Mouse (Mus musculus): ENCODE measurements around the gene Ctf1. TPM values are rescaled to one million over a fixed set of nuclear protein-coding genes. Genes with fewer than 3 reads are reported as not detected.
A peak's percentile ranks its signal among the peaks of the same experiment; 100 is the strongest.

Gene Ctf1
- 1 to 10 TPM; 2.4 TPM for total RNA-seq (2021)

GRCm38 (mm10) chr7:127712461-127713385 is at the start of gene Ctf1:
Gene Ctf1 (plus strand): TSS chr7:127712736.
- DNase-seq (ENCODE audit: extremely low spot score in 1 of 2, low spot score in 1 of 2): peak; percentile 51 to 67

DNA sequence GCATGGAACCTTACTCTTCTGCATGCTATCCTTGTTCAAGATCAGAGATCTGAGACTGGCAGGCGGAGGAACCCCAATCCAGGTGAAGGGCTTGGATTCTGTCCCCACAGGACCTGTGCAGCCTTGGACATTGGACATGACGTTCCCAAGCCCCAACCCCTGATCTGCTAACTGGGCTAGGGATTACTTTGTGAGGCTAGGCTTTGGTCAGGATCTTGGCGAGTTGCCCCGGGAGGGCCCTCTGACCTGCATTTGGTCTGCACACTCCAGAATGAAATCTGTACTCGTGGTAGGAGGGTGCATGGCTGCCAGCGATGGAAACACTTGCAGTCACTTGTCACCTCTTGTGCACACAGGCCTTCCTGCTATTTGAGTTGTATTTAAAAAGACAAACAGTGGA is 49.6 kb upstream of the Ctf1 start:
- no peak for DNase-seq (ENCODE audit: extremely low spot score in 1 of 2, low spot score in 1 of 2)

GRCm38 (mm10) chr7:127666066-127666654 is 46.4 kb upstream of the Ctf1 start:
- no peak for DNase-seq (ENCODE audit: extremely low spot score in 1 of 2, low spot score in 1 of 2)

GRCm38 (mm10) chr7:127666679-127667078 is 45.9 kb upstream of the Ctf1 start:
- DNase-seq (ENCODE audit: extremely low spot score in 1 of 2, low spot score in 1 of 2): no peak

DNA sequence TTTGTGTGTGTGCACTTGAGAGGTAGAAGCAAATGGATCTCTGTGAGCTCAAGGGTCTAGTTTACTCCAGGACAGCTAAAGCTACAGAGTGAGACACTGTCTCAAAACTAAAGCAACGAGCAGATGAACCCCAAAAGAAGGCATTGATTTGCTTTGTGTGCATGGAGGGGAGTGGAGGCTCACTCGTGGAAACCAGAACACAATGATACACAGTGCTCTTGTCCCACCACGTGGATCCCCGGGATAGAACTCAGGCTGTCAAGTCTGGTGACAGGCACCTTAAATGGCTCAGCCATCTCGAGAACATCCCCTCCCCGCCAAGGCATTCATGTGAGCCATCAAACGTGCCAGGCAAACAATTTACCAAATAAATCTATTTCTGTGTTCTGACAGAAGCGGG is 45.4 kb upstream of the Ctf1 start:
- no peak for DNase-seq (ENCODE audit: extremely low spot score in 1 of 2, low spot score in 1 of 2)

GRCm38 (mm10) chr7:127671880-127672774 is 40.4 kb upstream of the Ctf1 start:
- no peak for DNase-seq (ENCODE audit: extremely low spot score in 1 of 2, low spot score in 1 of 2)

DNA sequence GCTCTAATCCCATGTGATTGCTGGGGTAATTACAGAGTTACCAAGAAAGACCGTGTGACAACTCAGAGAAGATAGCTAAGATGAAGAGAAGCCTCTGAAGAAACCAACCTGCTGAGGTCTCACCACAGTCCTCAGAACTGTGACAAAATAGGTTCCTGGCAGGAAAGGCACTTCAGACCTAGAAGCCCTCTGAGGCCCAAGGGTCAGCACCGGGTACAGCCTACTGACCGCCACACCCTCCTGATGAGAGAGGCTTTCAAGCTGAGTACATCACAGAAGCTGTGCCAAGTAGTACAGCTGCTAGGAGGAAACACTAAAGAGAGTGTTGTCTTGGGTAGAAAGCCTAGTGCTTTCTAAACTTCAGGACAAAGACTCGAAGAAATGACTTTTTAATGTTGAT is 39.8 kb upstream of the Ctf1 start:
- no peak for DNase-seq (ENCODE audit: extremely low spot score in 1 of 2, low spot score in 1 of 2)

DNA sequence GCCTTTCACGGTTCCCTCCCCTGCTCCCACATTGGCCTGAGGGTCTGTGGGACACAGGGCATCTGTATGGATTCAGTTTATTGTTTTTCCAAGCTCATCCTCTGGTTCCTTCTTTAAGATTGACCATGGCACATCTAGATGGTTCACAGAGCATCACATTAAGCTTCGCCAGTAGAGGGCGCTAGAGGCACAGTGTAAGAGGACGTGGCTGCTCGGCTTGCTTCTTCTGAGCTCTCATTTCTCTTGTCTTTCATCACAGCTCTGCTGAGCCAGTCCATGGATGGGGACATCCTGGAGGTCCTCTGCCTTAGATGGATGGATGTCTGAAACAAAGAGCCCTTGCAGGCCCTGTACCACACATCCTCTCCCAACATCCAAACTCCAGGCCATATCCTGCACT is 37.6 kb upstream of the Ctf1 start:
- peak; percentile 78 to 93 for DNase-seq (ENCODE audit: extremely low spot score in 1 of 2, low spot score in 1 of 2)

DNA sequence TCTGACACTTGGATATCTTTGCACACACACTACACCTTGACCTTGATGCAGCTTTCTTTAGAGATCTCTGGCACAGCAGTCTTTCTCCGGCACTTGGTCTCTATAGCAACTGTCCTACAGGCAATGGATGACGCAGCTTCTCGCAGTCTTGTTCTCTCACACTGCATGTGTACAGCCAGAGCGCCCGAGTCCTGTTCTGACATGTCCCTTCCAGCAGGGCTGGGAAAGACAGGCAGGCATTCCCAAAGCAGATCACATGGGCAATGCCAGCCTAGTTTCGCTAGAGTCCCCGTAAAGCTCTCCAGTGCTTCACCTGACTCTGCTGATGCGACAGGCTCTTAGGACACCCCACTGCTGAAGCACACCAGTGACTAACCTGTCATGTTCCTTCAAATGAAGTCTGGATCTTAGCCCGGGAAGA is 37.1 kb upstream of the Ctf1 start:
- DNase-seq (ENCODE audit: extremely low spot score in 1 of 2, low spot score in 1 of 2): peak in 1 of 2 experiments; percentile 20

DNA sequence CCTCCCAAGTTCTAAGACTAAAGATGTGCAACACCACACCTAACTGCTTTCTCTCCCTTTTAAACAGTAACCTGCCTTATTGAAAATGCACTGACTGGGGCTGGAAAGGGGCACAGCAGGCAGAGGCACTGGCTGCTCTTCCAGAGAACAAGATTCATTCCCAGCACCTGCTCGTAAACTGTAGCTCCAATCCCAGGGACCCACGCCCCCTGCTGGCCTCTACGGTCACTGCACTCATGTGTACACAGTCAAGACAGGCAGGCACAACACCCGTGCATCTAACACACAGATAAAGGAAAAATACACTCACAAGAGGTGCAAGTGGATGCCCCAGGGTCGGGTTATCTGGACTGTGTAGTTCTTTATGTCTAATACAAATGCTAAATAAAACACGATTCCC is 35.5 kb upstream of the Ctf1 start:
- peak in 1 of 2 experiments; percentile 56 for DNase-seq (ENCODE audit: extremely low spot score in 1 of 2, low spot score in 1 of 2)

DNA sequence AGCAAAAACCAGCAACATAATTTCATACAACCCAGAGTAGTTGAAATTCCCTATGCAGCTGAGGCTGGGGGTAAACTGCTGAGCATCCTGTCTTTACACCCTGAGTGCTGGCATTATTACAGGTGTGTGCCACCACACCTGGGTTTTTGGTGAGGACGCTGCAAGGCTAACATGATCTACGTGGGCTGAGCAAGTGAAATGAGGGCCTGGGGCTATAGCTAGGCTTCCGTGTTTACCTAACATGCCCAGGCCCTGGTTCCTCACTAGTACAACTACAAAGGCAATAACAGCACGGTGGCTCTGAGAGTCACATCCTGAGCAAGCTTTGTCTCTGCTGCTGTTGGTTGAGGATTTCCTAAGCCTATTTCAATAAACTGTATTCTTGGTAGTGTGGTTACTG is 34.9 kb upstream of the Ctf1 start:
- DNase-seq (ENCODE audit: extremely low spot score in 1 of 2, low spot score in 1 of 2): no peak

DNA sequence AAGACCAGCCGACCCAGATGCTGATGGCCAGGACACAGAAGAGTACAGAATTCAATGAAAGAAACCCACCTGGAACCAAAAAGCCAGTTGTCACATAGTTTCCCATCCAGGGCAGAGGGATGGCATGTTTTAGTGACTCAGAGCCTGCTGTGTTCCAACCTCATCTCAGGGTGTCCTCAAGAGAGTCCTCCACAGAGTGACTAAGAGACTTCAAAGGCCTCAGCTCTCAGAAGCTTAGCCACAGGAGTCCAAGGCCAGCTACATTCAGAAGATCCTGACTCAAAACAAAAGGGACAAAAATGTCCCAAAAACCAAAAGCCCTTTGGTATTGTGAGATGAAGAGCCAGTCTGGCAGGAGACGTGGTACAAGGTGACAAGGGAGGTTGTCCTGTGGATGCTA is 33.7 kb upstream of the Ctf1 start:
- DNase-seq (ENCODE audit: extremely low spot score in 1 of 2, low spot score in 1 of 2): no peak

- no peak for DNase-seq (ENCODE audit: extremely low spot score in 1 of 2, low spot score in 1 of 2)
These were observed 32.0 kb upstream of the Ctf1 start for GRCm38 (mm10) chr7:127680541-127680940.

GRCm38 (mm10) chr7:127681888-127682553 is 30.5 kb upstream of the Ctf1 start:
- DNase-seq (ENCODE audit: extremely low spot score in 1 of 2, low spot score in 1 of 2): no peak

- no peak for DNase-seq (ENCODE audit: extremely low spot score in 1 of 2, low spot score in 1 of 2)
These were observed 27.1 kb upstream of the Ctf1 start for GRCm38 (mm10) chr7:127685304-127686018.

DNA sequence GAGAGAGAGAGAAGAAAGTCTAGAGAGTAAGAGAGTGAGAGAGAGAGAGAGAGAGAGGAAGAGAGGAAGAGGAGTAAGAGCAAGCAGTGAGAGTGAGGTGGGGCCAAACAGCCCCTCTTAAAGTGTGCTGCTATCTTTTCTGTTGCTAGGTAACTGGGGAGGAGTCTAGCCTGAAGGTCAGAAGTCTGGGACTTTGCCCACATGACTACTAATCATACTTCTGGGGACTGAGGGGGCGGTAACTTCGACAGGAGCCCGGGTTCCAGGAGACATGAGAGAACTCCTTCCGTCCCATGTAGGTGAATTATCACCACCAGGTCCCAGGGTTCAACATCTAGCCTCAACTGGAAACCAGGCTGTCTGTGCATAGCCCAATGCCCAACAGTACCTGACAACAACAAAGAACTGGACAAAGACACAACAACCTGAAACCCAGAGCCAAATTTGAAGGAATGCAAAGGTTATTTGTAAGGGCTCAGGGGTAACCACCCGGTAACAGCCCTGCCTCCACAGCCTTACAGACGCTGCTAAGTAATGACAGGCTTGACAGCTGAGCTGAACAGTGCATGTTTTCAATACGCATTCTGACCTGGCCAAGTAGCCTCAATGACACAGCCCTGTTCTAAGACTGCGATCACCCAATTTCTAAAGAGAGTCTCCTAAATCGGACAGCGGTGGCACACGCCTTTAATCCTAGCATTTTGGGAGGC is 25.6 kb upstream of the Ctf1 start:
- no peak for DNase-seq (ENCODE audit: extremely low spot score in 1 of 2, low spot score in 1 of 2)

DNA sequence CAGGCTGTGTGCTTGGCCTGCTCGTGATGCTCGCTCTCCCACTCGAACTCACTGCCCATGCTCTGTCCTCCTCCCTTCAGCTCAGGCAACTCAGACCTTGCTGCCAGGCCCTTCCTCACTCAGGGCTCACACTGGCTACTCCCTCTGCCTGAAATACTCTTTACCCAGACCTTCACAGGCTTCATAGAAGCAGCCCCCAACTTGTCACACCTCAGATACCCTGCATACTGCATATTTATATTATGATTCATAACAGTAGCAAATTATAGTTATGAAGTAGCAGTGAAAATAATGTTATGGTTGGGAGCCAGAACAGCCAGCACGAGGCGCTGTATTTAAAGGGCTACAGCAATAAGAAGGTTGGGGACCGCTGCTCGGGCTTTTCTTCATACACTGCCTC is 23.6 kb upstream of the Ctf1 start:
- no peak for DNase-seq (ENCODE audit: extremely low spot score in 1 of 2, low spot score in 1 of 2)

GRCm38 (mm10) chr7:127689626-127690280 is 22.8 kb upstream of the Ctf1 start:
- no peak for DNase-seq (ENCODE audit: extremely low spot score in 1 of 2, low spot score in 1 of 2)

Measured in layer of hippocampus, postnatal 25 days (tissue).